Mouse (Mus musculus): ENCODE results near the gene Ndufa8.

Ndufa8 gene

DNA sequence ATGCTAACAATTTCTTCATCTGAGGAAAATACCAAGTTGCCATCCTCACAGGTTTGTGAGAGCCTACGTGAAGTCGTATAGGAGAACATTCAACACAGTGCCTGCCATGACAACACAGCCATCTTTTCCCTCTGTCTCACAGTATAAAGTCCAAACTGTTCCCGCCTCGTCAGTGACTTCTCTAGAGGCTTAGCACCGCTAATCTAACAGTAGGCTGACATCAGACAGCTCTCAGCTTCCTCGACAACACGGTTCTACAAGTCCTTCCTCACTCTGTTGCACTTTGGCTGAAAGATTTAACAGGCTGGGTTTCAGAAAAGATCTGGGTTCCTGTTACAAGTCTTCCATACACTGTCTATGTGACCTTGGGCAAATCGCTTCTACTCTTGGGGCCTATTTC lies 1.0 kb downstream of the Ndufa8 start:
- DNase-seq (ENCODE audit: low read depth): peak; percentile 30

DNA sequence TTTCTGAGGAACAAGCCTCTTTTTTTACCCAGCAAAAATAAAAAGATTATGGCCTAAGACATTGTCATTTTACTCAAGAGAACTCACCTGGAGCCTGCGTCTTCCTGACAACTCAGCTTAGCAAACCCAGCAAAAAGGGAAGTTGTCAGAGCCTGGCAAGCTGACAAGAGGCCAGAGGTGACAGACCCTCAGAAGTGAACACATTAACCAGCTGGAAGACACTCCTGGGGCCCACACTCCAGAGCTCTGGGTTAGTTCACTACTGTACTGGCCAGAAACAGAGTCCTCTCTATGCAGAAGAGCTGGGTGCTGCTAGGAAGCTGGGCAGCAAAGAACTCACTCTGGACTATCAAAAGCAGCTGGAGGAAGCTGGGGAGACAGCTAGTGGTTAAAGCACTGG lies 8.3 kb downstream of the Ndufa8 start:
- peak; percentile 62 for DNase-seq (ENCODE audit: low read depth)

DNA sequence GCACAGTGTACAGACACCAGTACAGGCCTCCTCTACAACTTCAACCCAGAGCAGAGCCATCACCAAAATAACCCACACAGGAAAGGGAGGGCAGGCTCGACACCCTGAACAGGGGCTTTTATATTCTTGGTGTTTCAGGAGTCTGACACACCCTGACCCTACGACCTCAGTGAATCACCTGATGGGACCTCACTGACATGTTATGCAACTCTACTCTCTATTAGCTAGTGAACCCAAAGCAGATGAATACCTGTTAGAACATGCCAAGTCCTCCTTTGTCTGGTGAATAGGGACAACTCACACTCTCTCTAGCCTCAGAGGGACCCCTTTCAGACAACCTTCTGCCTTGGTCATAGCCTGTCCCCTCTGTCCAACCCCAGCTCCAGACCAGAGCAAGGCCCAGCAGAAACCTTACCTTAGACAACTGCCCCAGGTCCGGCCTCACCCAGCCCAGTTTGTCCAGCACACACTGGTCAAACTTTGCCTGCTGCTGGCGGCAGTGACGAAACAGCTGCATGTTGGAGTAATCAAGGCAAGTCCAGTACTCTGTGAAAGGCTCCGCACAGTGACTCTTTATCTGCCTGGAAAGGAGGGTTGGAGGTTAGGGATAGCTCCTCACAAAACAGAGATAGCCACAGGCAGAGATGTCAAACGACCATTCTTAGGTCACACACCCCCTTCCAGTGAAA lies 9.8 kb downstream of the Ndufa8 start:
- DNase-seq (ENCODE audit: low read depth): no peak

DNA sequence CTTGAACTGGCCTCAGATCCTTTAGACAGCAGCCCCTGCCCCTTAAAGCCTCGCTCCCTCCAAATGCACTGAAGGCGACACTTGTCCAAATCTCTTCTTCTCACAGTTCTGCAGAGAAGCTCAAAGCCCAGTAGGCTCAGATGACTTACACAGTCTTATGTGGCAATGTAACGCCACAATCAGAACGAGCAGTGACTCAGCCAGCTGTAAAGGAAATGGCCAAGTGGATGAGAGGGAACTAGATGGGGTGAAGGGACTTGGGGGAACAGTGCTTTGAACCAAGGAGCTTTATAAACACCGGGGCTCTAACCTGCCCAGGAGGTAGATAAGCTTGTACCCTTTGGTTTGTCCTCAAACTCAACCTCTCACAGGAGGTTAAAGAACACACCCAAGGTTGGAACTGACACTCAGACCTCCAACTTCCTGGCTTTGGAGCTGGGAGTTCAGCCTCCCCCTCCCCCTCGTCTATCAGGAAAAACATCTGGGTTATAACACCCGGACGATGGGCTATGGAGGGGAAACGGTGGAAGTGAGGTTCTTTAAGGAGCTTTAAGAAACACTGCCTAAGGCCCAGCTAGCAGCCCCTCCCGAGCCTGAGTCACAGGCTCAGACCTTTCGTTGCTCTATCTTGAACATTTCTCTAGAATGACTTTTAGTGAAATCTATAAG lies 13.7 kb downstream of the Ndufa8 start:
- peak; percentile 97 for DNase-seq (ENCODE audit: low read depth)

DNA sequence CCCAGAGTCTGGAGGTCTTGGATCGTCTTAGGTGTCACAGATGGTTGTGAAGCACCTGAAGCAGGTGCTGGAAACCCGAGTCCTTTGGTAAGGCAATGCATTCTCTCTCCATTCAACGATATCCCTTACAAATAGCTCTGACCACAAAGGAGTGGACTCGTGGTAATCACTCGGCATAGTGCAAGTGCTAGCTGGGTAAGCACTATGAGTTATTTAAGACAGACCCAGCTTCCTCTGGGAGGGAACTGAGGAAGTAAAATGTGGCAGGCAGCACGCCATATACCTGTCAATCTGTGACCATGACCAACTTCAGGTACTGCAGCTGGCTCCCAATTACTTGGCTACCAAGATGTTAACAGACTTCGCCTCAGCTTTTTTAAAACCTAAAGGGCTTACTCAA lies 14.3 kb downstream of the Ndufa8 start:
- DNase-seq (ENCODE audit: low read depth): peak; percentile 71

DNA sequence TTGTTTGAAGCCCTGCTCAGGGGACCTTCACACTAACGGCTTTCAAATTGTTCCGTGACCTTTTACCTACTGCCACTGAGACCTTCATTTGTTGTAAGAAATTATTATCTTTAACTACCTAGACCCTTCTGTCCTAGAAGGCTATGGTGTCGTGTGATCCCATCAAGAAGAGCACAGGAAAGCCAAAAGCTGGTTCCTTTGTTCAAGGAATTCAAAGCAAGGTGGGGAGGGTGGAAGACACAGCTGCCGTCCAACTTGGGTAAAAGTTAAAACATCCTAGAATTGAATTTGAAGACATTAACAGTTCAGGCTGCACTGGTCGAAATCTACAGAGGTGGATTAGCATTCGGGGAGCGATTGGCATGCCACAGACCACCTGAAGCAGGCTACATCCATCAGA lies 15.2 kb downstream of the Ndufa8 start:
- no peak for DNase-seq (ENCODE audit: low read depth)

DNA sequence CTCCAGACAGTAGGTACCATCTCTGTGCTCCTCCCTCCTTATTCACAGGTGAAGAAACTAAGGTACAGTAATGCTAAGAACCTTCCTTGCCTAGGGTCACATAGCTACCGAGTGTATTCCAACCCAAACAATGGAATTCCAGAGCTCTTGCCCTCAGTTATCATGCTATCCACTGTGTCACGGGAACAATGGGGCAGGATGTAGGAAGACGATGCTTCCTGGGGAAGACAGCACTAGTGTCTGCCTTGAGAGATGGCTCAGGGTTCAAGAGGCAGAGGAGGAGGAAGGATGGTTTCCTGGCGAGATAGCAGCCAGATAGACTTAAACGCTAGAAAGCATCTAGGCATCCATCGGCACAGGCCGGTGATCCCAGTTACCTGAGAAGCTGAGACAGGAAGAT lies 16.3 kb downstream of the Ndufa8 start:
- no peak for DNase-seq (ENCODE audit: low read depth)

DNA sequence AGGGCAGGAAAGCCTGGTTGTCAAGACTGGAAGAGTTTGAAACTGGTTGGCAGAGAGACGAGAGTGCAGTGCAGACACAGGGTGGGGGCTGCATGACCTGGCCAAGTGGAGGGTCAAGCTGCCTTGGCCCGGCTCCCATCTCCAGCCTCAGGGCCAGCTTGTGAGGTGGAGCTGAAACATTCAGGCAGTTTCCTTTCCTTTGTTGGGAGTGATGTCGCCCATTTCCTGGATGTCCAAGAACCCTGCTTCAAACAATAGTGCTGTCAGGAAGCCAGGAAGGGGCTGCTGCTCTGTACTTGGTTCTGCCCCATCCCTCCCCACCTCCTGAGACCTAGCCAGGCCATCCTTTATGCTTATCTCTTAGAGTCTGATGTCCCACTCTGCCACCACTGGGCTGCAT lies 25.9 kb downstream of the Ndufa8 start:
- DNase-seq (ENCODE audit: low read depth): no peak

DNA sequence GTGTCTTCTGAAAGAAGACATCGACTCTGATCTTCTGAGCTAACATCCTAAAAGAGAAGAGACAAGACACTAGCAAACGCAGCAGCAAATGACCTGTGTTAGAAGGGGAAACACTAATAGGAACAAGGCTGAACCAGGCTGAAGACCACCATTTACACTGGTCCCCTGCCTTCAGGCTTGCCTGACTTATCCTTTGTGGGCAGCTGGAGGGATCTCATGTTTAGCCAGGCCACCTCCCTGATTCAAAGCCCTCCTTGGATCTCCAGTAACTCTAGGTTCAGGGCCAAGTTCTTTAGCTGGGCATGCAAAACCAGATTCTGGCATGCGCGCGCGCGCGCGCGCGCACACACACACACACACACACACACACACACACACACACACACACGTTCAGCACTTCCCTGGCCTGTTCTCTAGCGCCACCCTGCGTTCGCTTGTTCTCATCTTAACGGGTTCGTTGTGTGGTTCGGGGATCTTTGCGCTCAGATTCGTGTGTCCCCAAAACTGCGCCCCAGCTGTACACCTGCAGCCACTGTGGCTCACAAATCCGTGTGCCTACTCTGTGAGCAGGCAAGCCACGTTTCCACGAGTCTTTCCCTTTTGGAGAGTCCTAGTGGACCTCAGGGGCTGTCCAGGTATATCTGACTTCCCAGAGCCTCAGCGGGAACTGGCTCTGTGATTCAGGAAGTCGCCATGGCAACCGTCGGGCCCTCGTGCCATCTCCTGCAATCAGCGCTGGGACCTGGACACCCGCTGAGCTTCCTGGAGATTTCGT lies 27.6 kb downstream of the Ndufa8 start:
- DNase-seq (ENCODE audit: low read depth): peak; percentile 26

DNA sequence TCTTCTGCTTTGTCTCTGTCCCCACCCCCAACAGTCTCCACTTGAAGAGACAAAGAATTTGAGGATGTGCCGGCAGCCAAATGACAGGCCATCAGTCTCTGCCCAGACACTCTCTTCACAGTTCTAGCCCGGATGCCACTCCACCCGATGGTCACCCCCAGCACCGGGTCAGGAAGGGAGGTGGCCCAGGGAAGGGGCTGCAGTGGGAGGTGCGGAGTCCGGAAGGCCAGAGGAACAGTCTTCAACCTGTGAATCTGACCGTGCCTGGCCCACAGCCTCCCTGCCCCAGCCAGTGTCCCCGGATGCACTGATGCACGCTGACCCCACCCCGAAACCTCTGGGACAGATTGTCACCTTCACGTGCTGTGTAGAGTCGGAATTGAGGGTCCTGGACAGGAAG lies 36.2 kb downstream of the Ndufa8 start:
- DNase-seq (ENCODE audit: low read depth): no peak

DNA sequence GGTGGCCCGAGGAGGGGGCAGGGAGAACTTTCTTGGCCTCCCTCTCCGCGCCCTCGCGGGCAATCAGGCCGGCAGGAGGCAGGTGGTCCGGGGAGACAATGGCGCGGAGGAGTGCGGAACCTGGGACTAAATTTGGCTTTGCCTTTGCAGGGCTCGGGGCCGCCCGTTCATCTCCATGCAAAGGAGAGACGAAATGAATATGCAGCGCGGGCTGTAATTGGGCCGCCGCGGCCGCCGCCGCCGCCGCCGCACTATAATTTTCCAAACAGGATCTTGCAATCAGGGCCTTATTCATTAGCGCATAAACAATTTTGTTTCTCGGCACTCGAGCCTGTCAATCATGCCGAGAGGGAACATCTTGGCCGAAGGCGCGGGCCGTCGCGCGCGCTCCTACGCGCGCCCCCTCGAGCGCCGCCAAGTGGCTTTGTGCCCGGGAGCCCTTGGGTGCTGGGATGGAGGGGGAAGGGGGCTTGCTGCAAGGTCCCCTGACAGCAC lies 37.8 kb downstream of the Ndufa8 start:
- DNase-seq (ENCODE audit: low read depth): no peak

DNA sequence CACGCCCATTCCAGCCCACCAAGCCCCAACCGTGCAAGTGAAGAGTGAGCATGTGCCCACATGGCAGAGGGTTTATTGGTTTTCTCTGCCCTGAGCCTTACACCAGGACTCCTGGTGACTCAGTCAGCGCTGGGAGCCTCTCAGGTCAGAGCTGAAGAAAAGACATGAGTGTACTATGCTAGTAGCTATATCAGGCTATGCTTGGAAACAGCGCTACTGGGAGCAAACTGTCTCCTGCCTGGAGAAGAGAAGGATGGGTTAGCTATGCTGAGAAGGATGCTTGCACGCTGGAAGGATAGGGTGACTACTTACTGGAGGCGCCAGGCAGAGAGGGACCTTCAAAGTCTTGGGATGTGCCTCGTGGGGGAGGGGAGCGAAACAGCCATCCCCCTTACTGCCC lies 38.6 kb downstream of the Ndufa8 start:
- no peak for DNase-seq (ENCODE audit: low read depth)

DNA sequence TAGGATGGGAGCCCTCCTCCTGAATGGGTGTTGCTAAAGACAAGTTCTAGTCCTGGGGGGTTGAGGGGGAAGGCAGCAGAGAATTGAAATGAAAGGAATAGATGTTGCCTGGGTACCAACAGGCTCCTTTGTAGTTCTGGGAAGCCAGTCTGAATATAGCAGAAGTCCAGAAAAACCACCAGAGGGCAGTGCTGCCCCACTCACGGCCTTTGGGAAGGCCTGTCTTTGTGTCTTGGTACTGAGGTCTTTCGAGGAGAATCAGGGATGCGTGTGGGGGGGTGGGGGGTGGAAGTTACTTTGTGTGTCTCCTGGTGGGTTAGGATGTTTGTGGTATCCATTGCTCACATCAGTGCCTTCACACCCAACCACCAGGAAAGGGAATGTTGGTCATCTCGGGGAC lies 39.8 kb downstream of the Ndufa8 start:
- DNase-seq (ENCODE audit: low read depth): peak; percentile 87

DNA sequence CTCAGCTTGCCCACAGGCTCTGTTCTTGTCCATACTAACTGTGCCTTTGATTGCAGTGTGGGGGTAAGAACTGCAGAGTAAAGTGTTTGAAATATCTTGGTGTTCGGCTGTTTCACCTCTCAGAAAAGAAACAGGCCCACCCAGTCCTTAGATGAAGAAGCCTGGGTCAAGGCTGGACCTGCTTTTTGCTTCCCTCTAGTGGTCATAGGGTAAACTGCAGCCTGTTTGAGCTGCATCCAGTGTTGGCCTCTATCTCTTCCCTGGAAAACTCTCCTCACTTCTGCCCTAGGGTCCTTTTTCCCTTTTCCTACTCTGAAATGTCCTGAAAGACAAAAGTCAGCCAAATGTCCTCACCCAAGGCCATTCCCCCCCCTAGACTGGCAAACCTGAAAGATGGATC lies 41.1 kb downstream of the Ndufa8 start:
- DNase-seq (ENCODE audit: low read depth): peak; percentile 62

DNA sequence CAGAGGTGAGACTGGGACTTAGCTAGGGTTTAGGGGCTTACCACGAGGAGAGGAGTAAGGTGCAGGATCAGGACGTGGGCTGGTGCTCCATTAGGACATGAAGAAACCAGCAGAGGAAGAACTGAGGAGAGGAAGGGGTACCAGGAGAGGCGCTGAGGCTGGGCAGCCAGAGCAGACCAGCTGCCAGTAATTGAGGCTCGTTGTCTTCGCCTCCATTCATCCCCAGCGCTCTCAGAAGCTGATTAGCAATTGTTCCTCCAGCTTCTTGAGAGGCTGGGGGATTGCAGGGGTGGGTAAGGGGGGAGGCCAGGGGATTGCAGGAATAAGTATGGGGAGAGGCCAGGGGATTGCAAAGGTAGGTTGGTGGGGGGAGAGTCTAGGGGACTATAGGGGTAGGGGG lies 47.0 kb downstream of the Ndufa8 start:
- no peak for DNase-seq (ENCODE audit: low read depth)

DNA sequence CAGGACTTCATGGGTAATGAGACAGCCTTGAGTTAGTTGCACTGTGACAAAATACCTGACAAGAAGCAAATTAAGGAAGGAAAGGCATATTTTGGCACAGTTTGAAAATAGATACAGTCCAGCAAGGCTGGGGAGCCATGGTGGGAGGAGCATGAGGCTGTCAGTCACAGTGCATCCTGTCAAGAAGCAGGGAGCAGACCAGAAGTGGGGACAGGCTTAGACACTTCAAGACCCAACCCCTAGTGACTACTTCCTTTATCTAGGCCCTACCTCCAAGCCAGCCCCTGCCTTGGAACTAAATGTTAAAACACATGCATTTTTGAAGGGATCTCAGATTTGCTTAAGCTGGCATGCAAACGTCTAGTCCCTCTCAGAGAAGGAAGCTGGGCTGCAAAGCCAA lies 48.8 kb downstream of the Ndufa8 start:
- DNase-seq (ENCODE audit: low read depth): peak; percentile 40

DNA sequence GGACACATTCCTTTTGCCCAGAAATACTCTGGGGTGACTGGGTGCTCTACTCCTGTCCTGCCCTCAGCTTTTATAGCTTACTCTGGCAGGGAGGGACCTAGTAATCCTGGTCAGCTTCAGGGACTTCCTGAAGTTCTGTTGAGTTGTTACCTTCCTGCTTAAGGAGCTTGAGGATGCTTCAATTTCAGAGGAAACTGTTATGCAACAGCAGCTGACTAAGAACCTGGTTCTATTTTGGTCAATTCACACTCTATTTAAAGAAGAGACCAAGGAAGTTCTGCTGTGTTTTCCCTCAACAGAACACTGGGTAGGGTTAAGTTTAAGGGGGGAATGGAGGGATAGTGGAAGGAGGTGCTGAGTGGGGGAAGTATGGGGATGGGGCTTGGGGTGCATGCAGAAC lies 50.0 kb downstream of the Ndufa8 start:
- DNase-seq (ENCODE audit: low read depth): peak; percentile 53

DNA sequence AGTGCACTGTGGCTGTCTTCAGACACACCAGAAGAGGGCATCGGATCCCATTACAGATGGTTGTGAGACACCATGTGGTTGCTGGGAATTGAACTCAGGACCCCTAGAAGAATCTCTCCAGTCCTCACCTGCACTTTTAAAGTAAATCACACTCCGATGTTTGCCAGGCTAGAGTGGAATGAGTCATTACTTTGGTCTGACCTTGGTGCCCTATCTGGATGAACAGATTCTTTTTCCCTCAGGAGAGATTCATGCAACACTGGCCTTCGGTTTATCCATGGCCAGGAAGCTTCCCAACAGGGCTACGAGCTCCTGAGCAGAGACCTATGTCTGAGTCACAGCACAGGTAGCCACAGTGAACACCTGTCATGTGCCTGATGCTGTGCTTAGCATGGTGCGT lies 50.8 kb downstream of the Ndufa8 start:
- DNase-seq (ENCODE audit: low read depth): no peak

DNA sequence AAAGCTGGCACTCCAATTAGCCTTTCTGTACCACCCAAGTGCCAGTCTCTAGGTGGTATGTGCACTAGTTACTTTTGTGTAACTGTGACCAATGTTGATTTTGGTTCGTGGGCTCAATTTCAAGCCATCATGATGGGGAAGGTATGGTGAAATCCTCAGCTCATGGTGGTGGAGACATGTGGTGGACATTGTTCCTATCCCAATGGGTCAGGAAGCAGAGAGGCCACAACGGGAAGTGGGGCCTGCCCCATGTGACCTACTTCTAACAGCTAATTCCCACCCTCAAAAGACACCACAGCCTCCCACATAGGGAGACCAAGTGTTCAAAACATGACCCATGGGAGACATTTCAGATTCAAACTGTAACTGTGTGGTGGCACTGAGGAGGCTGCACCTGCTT lies 52.5 kb downstream of the Ndufa8 start:
- DNase-seq (ENCODE audit: low read depth): peak; percentile 81

DNA sequence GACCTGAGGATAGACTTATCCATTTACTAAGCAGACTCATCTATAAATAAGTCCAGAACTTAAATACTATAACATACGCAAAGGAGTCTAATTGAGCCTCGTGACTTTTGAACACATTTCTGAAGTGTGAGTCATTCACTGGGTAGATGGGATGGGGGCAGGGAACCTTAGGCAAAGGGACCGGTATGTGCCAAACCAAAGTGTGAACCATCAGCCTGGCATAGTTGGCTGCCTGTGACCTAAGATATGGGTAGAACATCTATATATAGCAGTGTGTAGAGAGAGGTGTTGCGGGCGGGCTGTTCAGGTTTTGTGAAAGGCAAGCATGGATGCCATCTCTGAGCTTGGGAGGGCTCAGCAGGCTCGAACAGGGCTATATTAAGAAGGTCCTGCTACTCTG lies 54.9 kb downstream of the Ndufa8 start:
- peak; percentile 29 for DNase-seq (ENCODE audit: low read depth)

DNA sequence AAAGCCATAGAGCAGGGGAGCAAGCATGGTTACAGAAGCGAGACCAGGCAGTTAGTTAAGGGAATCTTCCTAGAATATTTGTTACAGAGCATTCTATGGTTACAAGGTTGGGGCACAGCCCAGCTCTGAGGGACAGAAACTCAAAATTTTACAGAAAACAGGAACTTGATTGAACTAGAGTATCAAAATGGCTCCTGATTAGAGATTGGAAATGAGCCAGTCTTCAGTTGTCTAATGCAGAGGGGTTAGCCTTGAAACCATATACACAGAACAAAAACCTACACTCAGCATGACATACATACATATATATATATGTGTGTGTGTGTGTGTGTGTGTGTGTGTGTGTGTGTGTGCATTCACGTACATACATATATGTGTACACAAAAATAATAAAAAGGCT lies 55.7 kb downstream of the Ndufa8 start:
- no peak for DNase-seq (ENCODE audit: low read depth)

DNA sequence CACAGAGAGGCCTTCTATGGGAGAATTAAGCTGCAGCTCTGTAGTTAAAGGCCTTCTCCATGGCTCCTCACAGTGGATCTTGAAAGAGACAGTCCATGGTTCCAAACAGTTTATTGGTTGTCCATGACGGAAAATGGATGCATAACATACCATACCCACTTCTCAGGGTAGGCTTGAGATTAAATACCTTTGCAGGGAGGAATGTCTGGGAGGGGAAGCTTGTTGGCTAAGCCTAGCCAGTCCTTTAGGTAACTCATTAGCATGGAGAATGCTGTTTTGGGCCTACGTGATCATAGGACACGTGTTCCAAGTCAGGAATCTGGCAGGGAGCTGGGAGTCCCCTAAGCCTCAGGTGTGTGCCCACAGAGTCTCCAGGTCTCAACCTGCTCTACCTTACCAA lies 56.9 kb downstream of the Ndufa8 start:
- DNase-seq (ENCODE audit: low read depth): no peak
